Mouse (Mus musculus): ENCODE results near the gene E4f1. TPM values are rescaled to one million over a fixed set of nuclear protein-coding genes. Genes with fewer than 3 reads are reported as not detected.

E4f1 gene
- 21.7 and 25.0 TPM in 2 replicates for polyA plus RNA-seq (2012; ENCODE audit: insufficient read depth, insufficient read length, missing spikeins)

- no peak for TF ChIP-seq CTCF (IDR thresholded peaks at IDR 0.05; ENCODE audit: low read depth, low read length)
- no peak for TF ChIP-seq POLR2A (IDR thresholded peaks at IDR 0.05; ENCODE audit: borderline replicate concordance, low read depth, low read length)
- H3K27ac ChIP-seq (ENCODE audit: insufficient read depth, low read depth, low read length): peak within 1 kb of the TSS; percentile 69
- peak within 1 kb of the TSS; percentile 78 for H3K4me3 ChIP-seq (ENCODE audit: insufficient read depth, low read length)
- H3K4me1 ChIP-seq (ENCODE audit: control insufficient read depth, insufficient read depth, low read length): peaks cover 14% of the 10 kb centered on the region
Measured at GRCm38 (mm10) chr17:24469910-24470602, at the start of gene E4f1, which contains the start of gene Pgp. TSS of gene E4f1 (minus strand) at chr17:24470313. TSS of gene Pgp (plus strand) at chr17:24470392.

DNA sequence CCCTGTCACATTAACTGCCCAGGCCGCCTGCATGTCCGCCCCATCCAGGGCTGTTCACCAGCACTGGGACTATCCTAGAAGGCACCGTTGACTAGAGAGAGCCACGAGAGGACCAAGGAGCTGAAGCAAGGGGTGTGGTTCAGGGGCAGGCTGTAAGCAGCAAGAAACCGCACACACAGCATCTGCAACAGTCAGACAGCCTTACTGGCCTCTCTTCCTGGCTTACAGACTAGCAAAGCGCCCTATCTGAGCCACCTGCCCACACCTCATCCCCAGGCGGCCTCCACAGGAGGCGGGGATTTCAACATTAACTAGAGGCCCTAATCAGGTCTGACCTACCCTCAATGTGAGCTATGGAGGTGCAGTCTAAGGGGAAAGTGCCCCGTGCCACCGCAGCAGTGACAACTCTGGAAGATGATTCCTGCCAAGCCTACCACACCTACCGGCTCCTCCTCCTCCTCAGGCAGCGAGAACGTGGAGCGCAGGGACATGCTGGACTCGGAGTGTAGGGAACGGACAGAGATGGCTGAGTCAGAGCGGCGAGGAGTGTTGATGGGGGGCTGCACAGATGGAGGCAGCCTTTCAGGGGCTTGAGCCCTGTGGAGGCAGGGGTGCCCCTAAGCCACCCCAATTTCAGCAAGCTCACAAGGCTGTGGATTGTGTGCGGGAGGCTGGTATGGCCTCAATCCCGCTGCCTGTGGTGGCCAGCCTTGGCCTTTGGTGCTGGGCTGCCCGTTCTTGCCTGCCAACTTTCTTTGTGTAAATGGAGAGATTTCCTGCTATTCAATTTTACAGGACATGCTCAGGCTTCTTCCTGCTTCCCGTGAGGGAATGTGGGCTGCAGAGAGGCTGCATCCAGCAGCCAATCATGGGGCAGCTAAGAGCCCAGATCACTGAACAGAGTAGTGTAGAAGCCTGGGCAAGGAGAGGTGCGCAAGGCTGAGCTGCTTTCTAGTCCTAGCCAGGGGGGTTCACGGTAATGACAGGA, 44.5 kb upstream of the E4f1 start:
- H3K4me1 ChIP-seq (ENCODE audit: control insufficient read depth, insufficient read depth, low read length): no peaks in the 10 kb centered on the region
- TF ChIP-seq CTCF (IDR thresholded peaks at IDR 0.05; ENCODE audit: low read depth, low read length) (no peak), POLR2A (IDR thresholded peaks at IDR 0.05; ENCODE audit: borderline replicate concordance, low read depth, low read length) (no peak)
- no peak overlapping the region for H3K27ac ChIP-seq (ENCODE audit: insufficient read depth, low read depth, low read length)
- H3K4me3 ChIP-seq (ENCODE audit: insufficient read depth, low read length): no peak overlapping the region

- Histone ChIP-seq H3K4me3 (ENCODE audit: insufficient read depth, low read length) (no peak overlapping the region), H3K4me1 (ENCODE audit: control insufficient read depth, insufficient read depth, low read length) (no peaks in the 10 kb centered on the region), H3K27ac (ENCODE audit: insufficient read depth, low read depth, low read length) (no peak overlapping the region)
- no peak for TF ChIP-seq POLR2A (IDR thresholded peaks at IDR 0.05; ENCODE audit: borderline replicate concordance, low read depth, low read length)
- TF ChIP-seq CTCF (IDR thresholded peaks at IDR 0.05; ENCODE audit: low read depth, low read length): no peak
Measured at GRCm38 (mm10) chr17:24513609-24514008, 43.5 kb upstream of the E4f1 start.

DNA sequence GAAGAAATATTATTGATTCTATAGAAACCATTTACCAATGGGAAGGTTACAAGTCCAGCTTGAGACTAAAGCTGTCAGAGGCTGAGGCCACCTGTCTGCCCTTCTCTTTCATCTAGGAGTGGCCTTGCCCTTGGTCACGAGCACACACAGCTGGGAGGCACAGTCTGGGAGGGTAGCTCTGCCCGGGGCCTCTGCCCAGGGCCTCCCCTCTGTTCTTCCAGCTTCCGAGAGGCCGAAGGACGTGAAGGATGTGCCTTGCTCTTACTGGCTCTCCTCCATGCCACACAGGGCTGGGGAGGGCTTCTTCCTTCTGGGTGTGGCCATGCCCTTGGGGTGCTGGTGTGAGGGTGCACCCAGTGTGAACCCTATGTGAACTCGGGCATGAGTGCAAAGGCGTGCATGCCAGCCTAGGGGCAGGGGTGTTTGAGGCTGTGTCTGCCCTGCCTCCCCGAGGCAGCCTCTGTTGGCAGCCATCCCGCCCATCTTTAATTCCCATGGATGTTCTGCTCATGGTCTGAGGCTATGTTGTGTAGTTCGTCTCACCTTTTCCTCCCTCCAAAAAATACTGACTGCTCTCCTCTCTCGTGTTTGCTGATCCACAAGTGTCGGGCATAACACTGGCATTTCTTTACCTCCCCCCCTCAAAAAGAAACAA, 37.8 kb upstream of the E4f1 start:
- H3K27ac ChIP-seq (ENCODE audit: insufficient read depth, low read depth, low read length): no peak overlapping the region

GRCm38 (mm10) chr17:24507129-24507664, 37.1 kb upstream of the E4f1 start:
- Histone ChIP-seq H3K27ac (ENCODE audit: insufficient read depth, low read depth, low read length) (no peak overlapping the region), H3K4me1 (ENCODE audit: control insufficient read depth, insufficient read depth, low read length) (no peaks in the 10 kb centered on the region), H3K4me3 (ENCODE audit: insufficient read depth, low read length) (no peak overlapping the region)
- no peak for TF ChIP-seq POLR2A (IDR thresholded peaks at IDR 0.05; ENCODE audit: borderline replicate concordance, low read depth, low read length)
- TF ChIP-seq CTCF (IDR thresholded peaks at IDR 0.05; ENCODE audit: low read depth, low read length): no peak

More for the DNA sequence above, 37.8 kb upstream of the E4f1 start:
- H3K4me3 ChIP-seq (ENCODE audit: insufficient read depth, low read length): no peak overlapping the region
- TF ChIP-seq CTCF (IDR thresholded peaks at IDR 0.05; ENCODE audit: low read depth, low read length): no peak
- TF ChIP-seq POLR2A (IDR thresholded peaks at IDR 0.05; ENCODE audit: borderline replicate concordance, low read depth, low read length): no peak
- no peaks in the 10 kb centered on the region for H3K4me1 ChIP-seq (ENCODE audit: control insufficient read depth, insufficient read depth, low read length)

DNA sequence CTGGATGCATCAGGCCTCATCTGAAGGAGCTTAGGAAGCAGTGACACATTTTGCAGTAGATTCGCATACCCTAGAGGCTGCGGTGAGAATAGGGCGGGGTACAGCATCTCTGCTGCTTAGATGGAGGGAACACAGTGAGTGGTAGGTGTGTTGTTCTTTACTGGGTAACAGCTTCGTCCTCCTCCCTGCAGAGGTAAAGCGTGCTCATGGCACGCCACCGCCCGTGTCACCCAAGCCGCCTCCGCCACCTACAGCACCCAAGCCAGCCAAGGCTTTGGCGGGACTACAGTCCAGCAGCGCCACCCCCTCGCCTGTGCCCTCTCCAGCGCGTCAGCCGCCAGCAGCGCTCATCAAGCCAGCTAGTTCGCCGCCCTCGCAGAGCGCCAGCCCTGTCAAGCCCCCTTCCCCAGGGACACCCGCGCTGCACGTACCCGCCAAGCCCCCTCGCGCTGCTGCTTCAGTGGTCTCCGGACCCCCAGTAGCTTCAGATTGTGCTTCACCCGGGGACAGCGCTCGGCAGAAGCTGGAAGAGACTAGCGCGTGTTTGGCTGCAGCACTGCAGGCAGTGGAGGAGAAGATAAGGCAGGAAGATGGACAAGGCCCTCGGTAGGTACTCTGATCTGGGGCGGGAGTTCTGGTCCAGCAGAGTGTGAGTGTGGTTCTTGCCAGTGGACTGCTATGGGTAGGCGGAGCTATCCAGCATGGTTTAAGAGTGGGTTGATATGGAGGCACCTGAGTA, 36.4 kb upstream of the E4f1 start:
- no peak for TF ChIP-seq POLR2A (IDR thresholded peaks at IDR 0.05; ENCODE audit: borderline replicate concordance, low read depth, low read length)
- TF ChIP-seq CTCF (IDR thresholded peaks at IDR 0.05; ENCODE audit: low read depth, low read length): no peak
- no peak overlapping the region for H3K4me3 ChIP-seq (ENCODE audit: insufficient read depth, low read length)
- no peaks in the 10 kb centered on the region for H3K4me1 ChIP-seq (ENCODE audit: control insufficient read depth, insufficient read depth, low read length)
- no peak overlapping the region for H3K27ac ChIP-seq (ENCODE audit: insufficient read depth, low read depth, low read length)

DNA sequence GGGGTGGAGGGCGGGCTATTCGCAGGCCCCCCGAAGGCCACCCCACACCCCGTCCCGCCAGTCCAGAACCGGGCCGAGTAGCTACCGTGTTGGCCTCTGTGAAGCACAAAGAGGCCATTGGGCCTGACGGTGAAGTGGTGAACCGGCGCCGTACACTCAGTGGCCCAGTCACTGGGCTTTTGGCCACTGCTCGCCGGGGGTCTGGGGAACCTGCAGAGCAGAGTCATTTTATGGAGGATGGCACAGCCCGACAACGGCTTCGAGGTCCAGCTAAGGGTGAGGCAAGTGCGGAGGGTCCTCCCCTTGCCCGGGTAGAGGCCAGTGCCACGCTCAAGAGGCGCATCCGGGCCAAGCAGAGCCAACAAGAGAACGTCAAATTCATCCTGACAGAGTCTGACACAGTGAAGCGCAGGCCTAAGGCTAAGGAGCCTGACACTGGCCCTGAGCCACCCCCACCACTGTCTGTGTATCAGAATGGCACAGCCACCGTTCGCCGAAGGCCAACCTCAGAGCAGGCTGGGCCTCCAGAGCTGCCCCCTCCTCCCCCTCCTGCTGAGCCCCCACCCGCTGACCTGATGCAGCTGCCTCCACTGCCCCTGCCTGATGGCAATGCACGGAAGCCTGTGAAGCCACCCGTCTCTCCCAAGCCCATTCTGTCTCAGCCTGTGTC, 35.3 kb upstream of the E4f1 start:
- H3K27ac ChIP-seq (ENCODE audit: insufficient read depth, low read depth, low read length): no peak overlapping the region
- TF ChIP-seq CTCF (IDR thresholded peaks at IDR 0.05; ENCODE audit: low read depth, low read length) (no peak), POLR2A (IDR thresholded peaks at IDR 0.05; ENCODE audit: borderline replicate concordance, low read depth, low read length) (no peak)
- H3K4me3 ChIP-seq (ENCODE audit: insufficient read depth, low read length): no peak overlapping the region
- no peaks in the 10 kb centered on the region for H3K4me1 ChIP-seq (ENCODE audit: control insufficient read depth, insufficient read depth, low read length)

GRCm38 (mm10) chr17:24504085-24504484, 34.0 kb upstream of the E4f1 start:
- Histone ChIP-seq H3K4me3 (ENCODE audit: insufficient read depth, low read length) (no peak overlapping the region), H3K27ac (ENCODE audit: insufficient read depth, low read depth, low read length) (no peak overlapping the region), H3K4me1 (ENCODE audit: control insufficient read depth, insufficient read depth, low read length) (no peaks in the 10 kb centered on the region)
- TF ChIP-seq POLR2A (IDR thresholded peaks at IDR 0.05; ENCODE audit: borderline replicate concordance, low read depth, low read length): no peak
- TF ChIP-seq CTCF (IDR thresholded peaks at IDR 0.05; ENCODE audit: low read depth, low read length): no peak

All from bone marrow macrophage, adult 2 months (primary cell).